17 mouse cellular contexts compared by ENCODE assay signal in the genomic region with DNA sequence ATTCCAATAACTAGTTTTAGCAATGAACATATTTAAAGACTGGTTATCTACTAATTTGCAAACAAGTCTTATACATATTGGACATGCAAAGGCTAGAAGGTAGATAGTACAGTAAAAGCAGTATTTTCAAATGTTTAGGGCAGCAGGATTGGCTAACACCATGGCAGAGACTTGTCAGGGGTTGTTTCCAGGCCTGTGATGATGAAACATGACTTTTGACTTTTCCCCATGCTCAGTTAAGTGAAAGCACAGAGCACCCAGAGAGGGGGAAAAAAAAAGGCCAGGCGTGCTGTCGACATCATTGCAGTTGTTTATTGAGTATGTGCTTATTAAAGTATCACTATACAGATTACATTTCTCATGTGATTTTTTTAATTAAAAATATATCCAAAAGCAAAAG.
"Had no signal": no experiment of that assay in that cellular context is flagged by ENCODE, and none has a peak within 500 bp of the region (broad histone marks: within the 10 kb centered on the region; RNA-seq: fewer than 3 reads in every experiment).

No protein-coding gene starts in this region.

- H3K4me2 ChIP-seq: limb, embryonic 12.5 days; limb, embryonic 15.5 days; lung, embryonic 15.5 days; midbrain, embryonic 11.5 days had no signal

- H3K4me1 ChIP-seq: lung, embryonic 15.5 days had no signal

- H3K9me3 ChIP-seq: limb, embryonic 12.5 days; limb, embryonic 15.5 days; lung, embryonic 15.5 days had no signal

- DNase-seq: kidney, adult 2 months; kidney, postnatal 14 days; kidney, postnatal 4 days; layer of hippocampus, adult 9-11 months; lung, adult 18-20 months; lung, postnatal 10 days; lung, postnatal 36 days; midbrain, embryonic 14.5 days; thymus, adult 2 months; thymus, postnatal 14 days; thymus, postnatal 4 days had no signal

- ATAC-seq: intestine, postnatal 0 days had no signal

- H3K36me3 ChIP-seq: limb, embryonic 12.5 days; limb, embryonic 15.5 days; lung, embryonic 15.5 days had no signal

- H3K9ac ChIP-seq: limb, embryonic 12.5 days; limb, embryonic 15.5 days; lung, embryonic 15.5 days had no signal

- H3K27me3 ChIP-seq: lung, embryonic 15.5 days had no signal

- H3K4me3 ChIP-seq: layer of hippocampus, adult 2 months; limb, embryonic 12.5 days; limb, embryonic 15.5 days; lung, embryonic 15.5 days had no signal

- H3K27ac ChIP-seq: layer of hippocampus, adult 2 months; limb, embryonic 15.5 days; lung, embryonic 15.5 days had no signal
